Mouse (Mus musculus): ENCODE results near the gene Slc25a42. TPM values are rescaled to one million over a fixed set of nuclear protein-coding genes. Genes with fewer than 3 reads are reported as not detected.
A peak's percentile ranks its signal among the peaks of the same experiment; 100 is the strongest.

Slc25a42 gene
- polyA plus RNA-seq, 1 experiment, result 129 TPM

DNA sequence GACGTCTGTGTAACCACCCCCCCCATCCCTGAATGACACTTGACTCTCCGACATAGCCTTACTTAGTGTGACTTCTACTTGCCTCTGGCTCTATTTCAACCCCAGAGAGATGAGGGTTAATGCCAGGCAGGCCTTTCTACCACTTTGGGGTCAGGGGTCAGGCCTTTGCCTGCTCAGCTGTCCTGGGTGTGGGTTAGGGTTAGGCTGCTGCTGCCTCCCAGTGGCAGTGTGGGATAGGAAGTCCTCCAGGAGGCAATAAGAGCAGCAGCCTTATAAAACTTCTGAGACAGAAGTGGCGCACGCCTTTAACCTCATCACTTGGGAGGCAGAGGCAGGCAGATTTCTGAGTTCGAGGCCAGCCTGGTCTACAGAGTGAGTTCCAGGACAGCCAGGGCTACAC, 28.5 kb upstream of the Slc25a42 start:
- 90% methylated on average over 5 of the region's 5 CpGs for WGBS
- H3K4me3 ChIP-seq (ENCODE audit: insufficient read depth, low read depth, low read length), result no peak overlapping the region
- no peak overlapping the region for H3K27ac ChIP-seq (ENCODE audit: insufficient read depth, low read depth, low read length)
- H3K36me3 ChIP-seq (ENCODE audit: control insufficient read depth, insufficient read depth, low read length), result peaks cover 2% of the 10 kb centered on the region
- peak; percentile 42; the same call in 1 of the 2 replicates for TF ChIP-seq CTCF (conservative IDR thresholded peaks at IDR 0.05; ENCODE audit: insufficient read depth, insufficient read length, low read depth, low read length)
- TF ChIP-seq POLR2A (IDR thresholded peaks at IDR 0.05; ENCODE audit: low read depth, low read length), result no peak
- H3K27me3 ChIP-seq (replicated peaks; ENCODE audit: control insufficient read depth, insufficient read depth, low read length), result no peaks in the 10 kb centered on the region
- no peak for DNase-seq
- H3K4me1 ChIP-seq (ENCODE audit: control insufficient read depth, insufficient read depth, low read length), result peaks cover 4% of the 10 kb centered on the region; the same call in 1 of the 2 replicates

- Histone ChIP-seq H3K27ac (ENCODE audit: insufficient read depth, low read depth, low read length) (no peak overlapping the region), H3K4me3 (ENCODE audit: insufficient read depth, low read depth, low read length) (no peak overlapping the region), H3K36me3 (ENCODE audit: control insufficient read depth, insufficient read depth, low read length) (no peaks in the 10 kb centered on the region; the same call in 1 of the 2 replicates), H3K4me1 (ENCODE audit: control insufficient read depth, insufficient read depth, low read length) (peaks cover 7% of the 10 kb centered on the region; the same call in 1 of the 2 replicates), H3K27me3 (replicated peaks; ENCODE audit: control insufficient read depth, insufficient read depth, low read length) (no peaks in the 10 kb centered on the region)
- TF ChIP-seq CTCF (conservative IDR thresholded peaks at IDR 0.05; ENCODE audit: insufficient read depth, insufficient read length, low read depth, low read length) (no peak), POLR2A (IDR thresholded peaks at IDR 0.05; ENCODE audit: low read depth, low read length) (no peak)
- no peak for DNase-seq
- 84% methylated on average over 2 of the region's 2 CpGs for WGBS
Measured at GRCm38 (mm10) chr8:70237842-70238241, 25.7 kb upstream of the Slc25a42 start.

DNA sequence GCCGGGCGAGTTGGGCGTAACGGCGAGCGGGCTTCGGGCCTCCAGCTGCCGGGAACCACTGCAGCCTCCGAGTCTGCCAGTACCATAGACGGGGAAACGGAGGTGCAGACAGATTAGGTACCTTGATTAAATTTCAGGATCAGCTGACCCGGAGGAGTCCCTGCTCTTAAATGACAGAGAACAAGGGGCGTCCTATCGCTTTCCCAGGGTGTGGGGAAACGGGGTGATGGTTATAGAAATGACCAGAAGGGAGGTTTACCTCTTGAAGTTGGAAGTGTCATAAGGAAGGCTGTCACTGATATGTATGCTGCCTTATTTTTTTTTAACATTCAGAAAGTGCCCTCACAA, 22.6 kb upstream of the Slc25a42 start:
- WGBS, result 0% methylated on average over 15 of the region's 15 CpGs
- H3K36me3 ChIP-seq (ENCODE audit: control insufficient read depth, insufficient read depth, low read length), result no peaks in the 10 kb centered on the region; the same call in 1 of the 2 replicates
- peak overlapping the region; percentile 63 for H3K4me3 ChIP-seq (ENCODE audit: insufficient read depth, low read depth, low read length)
- TF ChIP-seq POLR2A (IDR thresholded peaks at IDR 0.05; ENCODE audit: low read depth, low read length) (no peak), CTCF (conservative IDR thresholded peaks at IDR 0.05; ENCODE audit: insufficient read depth, insufficient read length, low read depth, low read length) (no peak)
- H3K27ac ChIP-seq (ENCODE audit: insufficient read depth, low read depth, low read length), result no peak overlapping the region
- H3K4me1 ChIP-seq (ENCODE audit: control insufficient read depth, insufficient read depth, low read length), result peaks cover 7% of the 10 kb centered on the region; the same call in 1 of the 2 replicates
- no peak for DNase-seq
- H3K27me3 ChIP-seq (replicated peaks; ENCODE audit: control insufficient read depth, insufficient read depth, low read length), result no peaks in the 10 kb centered on the region

DNA sequence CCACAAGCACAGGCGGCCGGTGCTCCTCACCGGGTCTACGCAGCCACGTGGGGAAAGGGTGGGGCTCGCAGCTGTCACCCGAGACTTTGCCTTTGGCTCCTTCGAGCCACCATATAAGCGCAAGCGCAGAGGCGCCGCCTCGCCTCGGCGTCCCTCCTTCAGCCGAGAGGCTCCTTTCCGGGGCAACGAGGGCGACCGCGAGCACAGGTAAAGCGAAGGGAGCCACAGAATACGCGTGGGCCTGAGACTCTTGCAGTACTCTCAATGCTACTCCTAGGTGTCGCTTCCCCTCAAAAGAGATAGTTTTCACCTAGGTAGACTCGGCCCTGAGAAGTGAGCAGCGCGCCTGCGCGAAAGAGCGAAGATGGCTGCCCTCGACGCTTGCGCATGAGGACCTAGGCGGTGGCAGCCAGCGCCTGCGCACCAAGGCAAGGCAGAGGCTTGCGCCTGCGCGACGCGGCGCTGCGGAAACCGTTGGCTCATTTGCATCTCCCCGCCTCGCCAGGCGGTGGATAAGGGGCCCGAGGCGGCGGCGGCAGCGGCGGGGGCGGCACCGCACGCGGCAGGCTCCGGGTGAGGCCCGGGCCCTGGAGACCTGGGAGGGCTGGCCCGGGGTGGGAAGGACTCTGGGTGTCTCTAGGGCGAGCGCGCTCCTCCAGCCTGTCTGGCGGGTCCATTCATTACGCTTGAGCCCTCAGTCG, 22.1 kb upstream of the Slc25a42 start, which contains the start of the genes Sugp2 and Armc6:
Sugp2 (plus strand) TSS at position 147 of the 701 bp plus-strand sequence.
Armc6 (minus strand) TSS at position 387 of the 701 bp plus-strand sequence.
- WGBS, result under 1% methylated on average over 65 of the region's 67 CpGs

GRCm38 (mm10) chr8:70233606-70234005, 21.5 kb upstream of the Slc25a42 start:
- Histone ChIP-seq H3K36me3 (ENCODE audit: control insufficient read depth, insufficient read depth, low read length) (no peaks in the 10 kb centered on the region; the same call in 1 of the 2 replicates), H3K27ac (ENCODE audit: insufficient read depth, low read depth, low read length) (no peak overlapping the region), H3K4me3 (ENCODE audit: insufficient read depth, low read depth, low read length) (peak overlapping the region; percentile 73), H3K27me3 (replicated peaks; ENCODE audit: control insufficient read depth, insufficient read depth, low read length) (no peaks in the 10 kb centered on the region), H3K4me1 (ENCODE audit: control insufficient read depth, insufficient read depth, low read length) (peaks cover 7% of the 10 kb centered on the region; the same call in 1 of the 2 replicates)
- no peak for DNase-seq
- 6% methylated on average over 13 of the region's 13 CpGs for WGBS
- TF ChIP-seq POLR2A (IDR thresholded peaks at IDR 0.05; ENCODE audit: low read depth, low read length) (no peak), CTCF (conservative IDR thresholded peaks at IDR 0.05; ENCODE audit: insufficient read depth, insufficient read length, low read depth, low read length) (no peak)

More for the DNA sequence above, 22.1 kb upstream of the Slc25a42 start, which contains the start of the genes Sugp2 and Armc6:
- Histone ChIP-seq H3K4me1 (ENCODE audit: control insufficient read depth, insufficient read depth, low read length) (peaks cover 7% of the 10 kb centered on the region; the same call in 1 of the 2 replicates), H3K27ac (ENCODE audit: insufficient read depth, low read depth, low read length) (peak within 1 kb of the TSS; percentile 97), H3K27me3 (replicated peaks; ENCODE audit: control insufficient read depth, insufficient read depth, low read length) (no peaks in the 10 kb centered on the region), H3K36me3 (ENCODE audit: control insufficient read depth, insufficient read depth, low read length) (no peaks in the 10 kb centered on the region; the same call in 1 of the 2 replicates), H3K4me3 (ENCODE audit: insufficient read depth, low read depth, low read length) (peak within 1 kb of the TSS; percentile 73)
- peak; percentile 68 for TF ChIP-seq POLR2A (IDR thresholded peaks at IDR 0.05; ENCODE audit: low read depth, low read length)
- TF ChIP-seq CTCF (conservative IDR thresholded peaks at IDR 0.05; ENCODE audit: insufficient read depth, insufficient read length, low read depth, low read length), result no peak
- peak; percentile 97 for DNase-seq

GRCm38 (mm10) chr8:70230837-70231236, 18.7 kb upstream of the Slc25a42 start:
- Histone ChIP-seq H3K27me3 (replicated peaks; ENCODE audit: control insufficient read depth, insufficient read depth, low read length) (no peaks in the 10 kb centered on the region), H3K4me1 (ENCODE audit: control insufficient read depth, insufficient read depth, low read length) (peaks cover 4% of the 10 kb centered on the region; the same call in 1 of the 2 replicates), H3K27ac (ENCODE audit: insufficient read depth, low read depth, low read length) (no peak overlapping the region), H3K4me3 (ENCODE audit: insufficient read depth, low read depth, low read length) (no peak overlapping the region), H3K36me3 (ENCODE audit: control insufficient read depth, insufficient read depth, low read length) (no peaks in the 10 kb centered on the region)
- WGBS, result 95% methylated on average over 9 of the region's 9 CpGs
- TF ChIP-seq POLR2A (IDR thresholded peaks at IDR 0.05; ENCODE audit: low read depth, low read length) (no peak), CTCF (conservative IDR thresholded peaks at IDR 0.05; ENCODE audit: insufficient read depth, insufficient read length, low read depth, low read length) (no peak)
- no peak for DNase-seq

- Histone ChIP-seq H3K4me1 (ENCODE audit: control insufficient read depth, insufficient read depth, low read length) (peaks cover 2% of the 10 kb centered on the region; the same call in 1 of the 2 replicates), H3K27me3 (replicated peaks; ENCODE audit: control insufficient read depth, insufficient read depth, low read length) (no peaks in the 10 kb centered on the region), H3K36me3 (ENCODE audit: control insufficient read depth, insufficient read depth, low read length) (no peaks in the 10 kb centered on the region), H3K27ac (ENCODE audit: insufficient read depth, low read depth, low read length) (no peak overlapping the region), H3K4me3 (ENCODE audit: insufficient read depth, low read depth, low read length) (no peak overlapping the region)
- 85% methylated on average over 4 of the region's 4 CpGs for WGBS
- TF ChIP-seq CTCF (conservative IDR thresholded peaks at IDR 0.05; ENCODE audit: insufficient read depth, insufficient read length, low read depth, low read length) (no peak), POLR2A (IDR thresholded peaks at IDR 0.05; ENCODE audit: low read depth, low read length) (no peak)
- no peak for DNase-seq
Measured at GRCm38 (mm10) chr8:70227997-70228396, 15.9 kb upstream of the Slc25a42 start.
